Mouse (Mus musculus) CH12.LX (cell line): Measurements from ENCODE around the gene Dtx1. TPM values are rescaled to one million over a fixed set of nuclear protein-coding genes. Genes with fewer than 3 reads are reported as not detected.

Experiments
- DNase-seq: peaks from one replicate; pipeline ENCODE4 v3.0.0-alpha.2; 2013; ENCODE audit errors: extremely low read depth
- H3K27ac ChIP-seq: 2 replicates; pipeline ENCODE4 v1.5.1; 2012; ENCODE audit warnings: low read depth, mild to moderate bottlenecking, control low read depth, moderate library complexity; ENCODE audit not compliant: insufficient read depth
- H3K27me3 ChIP-seq: replicated peaks from 2 replicates; pipeline ENCODE3; 2012; ENCODE audit warnings: inconsistent platforms
- H3K36me3 ChIP-seq, 2 experiments: replicated peaks in 1 of 2; 2 replicates each; pipeline versions ENCODE3 to v1.6.1; 2012; ENCODE audit warnings: inconsistent platforms in 1 of 2, low read length in 1 of 2, mild to moderate bottlenecking in 1 of 2, mixed read lengths in 1 of 2, moderate library complexity in 1 of 2; ENCODE audit not compliant: control insufficient read depth in 1 of 2, insufficient read depth in 1 of 2
- H3K4me1 ChIP-seq, 2 experiments: 2 replicates each; pipeline ENCODE4 v1.6.1; 2012; ENCODE audit warnings: inconsistent platforms in 1 of 2, moderate library complexity in 1 of 2; ENCODE audit not compliant: insufficient read depth in 2 of 2, control insufficient read depth in 1 of 2
- H3K4me2 ChIP-seq: 2 replicates; pipeline ENCODE4 v1.6.1; 2012; ENCODE audit warnings: low read depth, mild to moderate bottlenecking, control low read depth; ENCODE audit not compliant: poor library complexity, insufficient read depth, severe bottlenecking
- H3K4me3 ChIP-seq, 3 experiments: fragments of 150-350 bp in 1 of 3; sonication (generic) in 1 of 3; replicated peaks in 1 of 3; 2 replicates each; pipeline versions ENCODE3 to v1.5.1; 2011 to 2012; ENCODE audit warnings: low read depth in 2 of 3, low read length in 2 of 3, mild to moderate bottlenecking in 2 of 3, moderate library complexity in 2 of 3, control low read depth in 1 of 3, improper control_type of control experiment in 1 of 3, inconsistent platforms in 1 of 3, mixed read lengths in 1 of 3; ENCODE audit not compliant: poor library complexity in 1 of 3
- H3K79me2 ChIP-seq: replicated peaks from 2 replicates; pipeline ENCODE4 v1.6.1; 2012; ENCODE audit warnings: mild to moderate bottlenecking, moderate library complexity; ENCODE audit not compliant: control insufficient read depth, poor library complexity, insufficient read depth, severe bottlenecking; ENCODE audit errors: extremely low read depth
- H3K9ac ChIP-seq: 2 replicates; pipeline ENCODE4 v1.6.1; 2012; ENCODE audit warnings: low read depth, mild to moderate bottlenecking, control low read depth, moderate library complexity; ENCODE audit not compliant: insufficient read depth
- H3K9me3 ChIP-seq: replicated peaks from 2 replicates; pipeline ENCODE3; 2012; ENCODE audit warnings: low read length, inconsistent platforms, mixed read lengths
- CHD1 ChIP-seq: IDR thresholded peaks from 2 replicates; pipeline ENCODE4 v1.6.1; 2012; ENCODE audit warnings: low read depth, low read length, improper control_type of control experiment, inconsistent platforms
- CHD2 ChIP-seq: IDR thresholded peaks from 2 replicates; pipeline ENCODE4 v1.6.1; 2011; ENCODE audit warnings: low read length, improper control_type of control experiment
- CTCF ChIP-seq, 2 experiments: IDR thresholded peaks in 1 of 2; conservative IDR thresholded peaks in 1 of 2; 2 replicates each; pipeline ENCODE4 v1.5.1; 2011 to 2012; ENCODE audit warnings: low read depth in 2 of 2, low read length in 2 of 2, improper control_type of control experiment in 1 of 2, inconsistent platforms in 1 of 2, mild to moderate bottlenecking in 1 of 2, moderate library complexity in 1 of 2
- E2F4 ChIP-seq: IDR thresholded peaks from 2 replicates; pipeline ENCODE4 v1.6.1; 2011; ENCODE audit warnings: low read depth, low read length, improper control_type of control experiment; ENCODE audit not compliant: insufficient replicate concordance
- EP300 ChIP-seq: IDR thresholded peaks from 2 replicates; pipeline ENCODE4 v1.6.1; 2011; ENCODE audit warnings: low read length, improper control_type of control experiment
- ETS1 ChIP-seq: conservative IDR thresholded peaks from 2 replicates; pipeline ENCODE4 v1.6.1; 2012; ENCODE audit warnings: low read depth, mild to moderate bottlenecking, inconsistent platforms, low read length, improper control_type of control experiment, moderate library complexity
- GABPA ChIP-seq: IDR thresholded peaks from 2 replicates; pipeline ENCODE4 v1.6.1; 2012; ENCODE audit warnings: low read depth, low read length, improper control_type of control experiment, inconsistent platforms; ENCODE audit not compliant: insufficient replicate concordance
- HCFC1 ChIP-seq: IDR thresholded peaks from 2 replicates; pipeline ENCODE4 v1.6.1; 2012; ENCODE audit warnings: low read depth, mild to moderate bottlenecking, inconsistent platforms, low read length, improper control_type of control experiment
- IRF4 ChIP-seq: IDR thresholded peaks from 2 replicates; pipeline ENCODE4 v1.6.1; 2014; ENCODE audit warnings: low read depth, mild to moderate bottlenecking, inconsistent platforms, low read length, improper control_type of control experiment
- JUN ChIP-seq: IDR thresholded peaks from 2 replicates; pipeline ENCODE4 v1.6.1; 2011; ENCODE audit warnings: low read depth, mild to moderate bottlenecking, low read length, improper control_type of control experiment, moderate library complexity; ENCODE audit not compliant: insufficient read depth
- JUND ChIP-seq: conservative IDR thresholded peaks from 2 replicates; pipeline ENCODE4 v1.6.1; 2011; ENCODE audit warnings: low read depth, low read length, improper control_type of control experiment
- MAFK ChIP-seq: IDR thresholded peaks from 2 replicates; pipeline ENCODE4 v1.6.1; 2011; ENCODE audit warnings: low read length, improper control_type of control experiment; ENCODE audit not compliant: insufficient replicate concordance
- MAX ChIP-seq: IDR thresholded peaks from 2 replicates; pipeline ENCODE4 v1.6.1; 2011; ENCODE audit warnings: low read length, improper control_type of control experiment
- MEF2A ChIP-seq: IDR thresholded peaks from 2 replicates; pipeline ENCODE4 v1.6.1; 2014; ENCODE audit warnings: low read depth, mild to moderate bottlenecking, inconsistent platforms, low read length, improper control_type of control experiment, borderline replicate concordance
- MXI1 ChIP-seq: IDR thresholded peaks from 2 replicates; pipeline ENCODE4 v1.6.1; 2011; ENCODE audit warnings: mild to moderate bottlenecking, low read depth, low read length, improper control_type of control experiment
- MYC ChIP-seq: IDR thresholded peaks from 2 replicates; pipeline ENCODE4 v1.6.1; 2011; ENCODE audit warnings: low read depth, mild to moderate bottlenecking, improper control_type of control experiment, low read length
- NELFE ChIP-seq: IDR thresholded peaks from 2 replicates; pipeline ENCODE4 v1.6.1; 2011; ENCODE audit warnings: low read depth, low read length, improper control_type of control experiment
- NRF1 ChIP-seq: IDR thresholded peaks from 2 replicates; pipeline ENCODE4 v1.6.1; 2014; ENCODE audit warnings: low read depth, mild to moderate bottlenecking, inconsistent platforms, low read length, improper control_type of control experiment, moderate library complexity
- PAX5 ChIP-seq: IDR thresholded peaks from 2 replicates; pipeline ENCODE4 v1.6.1; 2012; ENCODE audit warnings: low read length, inconsistent platforms, mixed read lengths
- POLR2A ChIP-seq: IDR thresholded peaks from 2 replicates; pipeline ENCODE4 v1.6.1; 2011; ENCODE audit warnings: low read depth, mild to moderate bottlenecking, improper control_type of control experiment, low read length
- POLR2AphosphoS2 ChIP-seq: IDR thresholded peaks from 2 replicates; pipeline ENCODE4 v1.6.1; 2011; ENCODE audit warnings: low read depth, low read length, improper control_type of control experiment
- RAD21 ChIP-seq: IDR thresholded peaks from 2 replicates; pipeline ENCODE4 v1.6.1; 2011; ENCODE audit warnings: low read depth, mild to moderate bottlenecking, low read length, improper control_type of control experiment, moderate library complexity
- SIN3A ChIP-seq: IDR thresholded peaks from 2 replicates; pipeline ENCODE4 v1.6.1; 2012; ENCODE audit warnings: low read length, improper control_type of control experiment, inconsistent platforms
- TBP ChIP-seq: conservative IDR thresholded peaks from 2 replicates; pipeline ENCODE4 v1.6.1; 2011; ENCODE audit warnings: low read depth, low read length, improper control_type of control experiment
- UBTF ChIP-seq: IDR thresholded peaks from 2 replicates; pipeline ENCODE4 v1.6.1; 2012; ENCODE audit warnings: low read depth, mild to moderate bottlenecking, inconsistent platforms, low read length, improper control_type of control experiment, moderate library complexity
- USF2 ChIP-seq: conservative IDR thresholded peaks from 2 replicates; pipeline ENCODE4 v1.6.1; 2011; ENCODE audit warnings: low read depth, low read length, improper control_type of control experiment
- ZKSCAN1 ChIP-seq: IDR thresholded peaks from 2 replicates; pipeline ENCODE4 v1.6.1; 2012; ENCODE audit warnings: low read depth, inconsistent platforms, low read length, improper control_type of control experiment, borderline replicate concordance
- ZMIZ1 ChIP-seq: IDR thresholded peaks from 2 replicates; pipeline ENCODE4 v1.6.1; 2012; ENCODE audit warnings: low read depth, mild to moderate bottlenecking, inconsistent platforms, low read length, improper control_type of control experiment
- dilution Hi-C: fragments of 300-500 bp; cut with MboI; formaldehyde crosslinking; loops from 2 replicates; pipeline ENCODE4 v1.14.3; 2020; ENCODE audit warnings: low sequenced_read_pairs; ENCODE audit not compliant: extremely low pct_unique_long_range_greater_than_20kb, extremely low pct_ligation_motif_present
- in situ Hi-C: fragments of 300-500 bp; cut with MboI; formaldehyde crosslinking; loops from 3 replicates; pipeline ENCODE4 v1.14.3; 2019; ENCODE audit warnings: low sequenced_read_pairs, low pct_ligation_motif_present, low pct_unique_long_range_greater_than_20kb, mixed read lengths
- polyA plus RNA-seq: library from polyadenylated mRNA; unstranded; fragments of >175 nt; gene quantifications from 2 replicates; pipeline ENCODE4 v1.2.1, GENCODE M21; 2012; ENCODE audit warnings: low read depth; ENCODE audit not compliant: insufficient read length
- total RNA-seq, 2 experiments: library from RNA; depleted of rRNA; stranded (reverse); fragments of 300-350 nt in 1 of 2; fragments of >200 nt in 1 of 2; gene quantifications; 2 replicates each; pipeline ENCODE4 v1.2.3; 2012 to 2014

Gene Dtx1
- total and polyA plus RNA-seq, 3 experiments = 0.98 to 3.9 (median 2.1) TPM

- dilution Hi-C loops (no loop called here), in situ Hi-C loops (no loop called here)
- H3K4me3 ChIP-seq = peak overlapping the region; percentile 83 to 93 (median 88)
- peak overlapping the region; percentile 36 for H3K27ac ChIP-seq
- peaks cover 24 to 61% of the 10 kb centered on the region in 2 experiments for H3K4me1 ChIP-seq
- peak overlapping the region; percentile 82 for H3K4me2 ChIP-seq
- TF ChIP-seq MXI1 (peak; percentile 93; the same call in 1 of the 2 replicates), MYC (0 out of 2 replicates have a peak, but pooled peaks have one; percentile 44), JUND (no peak), MAX (no peak), IRF4 (no peak), CTCF (conservative IDR thresholded peaks at IDR 0.05 in 1 of 2, IDR thresholded peaks at IDR 0.05 in 1 of 2; ENCODE audit: low read depth in 2 of 2, low read length in 2 of 2) (peak in 1 of 2 experiments; percentile 16; a peak in 1 of 4 replicates), RAD21 (peak; percentile 5), SIN3A (peak; percentile 19; the same call in 1 of the 2 replicates)
- no peaks in the 10 kb centered on the region for H3K79me2 ChIP-seq
- H3K9me3 ChIP-seq = no peaks in the 10 kb centered on the region
- DNase-seq = no peak
- no peaks in the 10 kb centered on the region for H3K27me3 ChIP-seq
- peaks cover 0 to 17% of the 10 kb centered on the region in 2 experiments for H3K36me3 ChIP-seq
- peak overlapping the region; percentile 75 for H3K9ac ChIP-seq
These were observed 62.3 kb downstream of the Dtx1 start for GRCm38 (mm10) chr5:120649374-120649933.

DNA sequence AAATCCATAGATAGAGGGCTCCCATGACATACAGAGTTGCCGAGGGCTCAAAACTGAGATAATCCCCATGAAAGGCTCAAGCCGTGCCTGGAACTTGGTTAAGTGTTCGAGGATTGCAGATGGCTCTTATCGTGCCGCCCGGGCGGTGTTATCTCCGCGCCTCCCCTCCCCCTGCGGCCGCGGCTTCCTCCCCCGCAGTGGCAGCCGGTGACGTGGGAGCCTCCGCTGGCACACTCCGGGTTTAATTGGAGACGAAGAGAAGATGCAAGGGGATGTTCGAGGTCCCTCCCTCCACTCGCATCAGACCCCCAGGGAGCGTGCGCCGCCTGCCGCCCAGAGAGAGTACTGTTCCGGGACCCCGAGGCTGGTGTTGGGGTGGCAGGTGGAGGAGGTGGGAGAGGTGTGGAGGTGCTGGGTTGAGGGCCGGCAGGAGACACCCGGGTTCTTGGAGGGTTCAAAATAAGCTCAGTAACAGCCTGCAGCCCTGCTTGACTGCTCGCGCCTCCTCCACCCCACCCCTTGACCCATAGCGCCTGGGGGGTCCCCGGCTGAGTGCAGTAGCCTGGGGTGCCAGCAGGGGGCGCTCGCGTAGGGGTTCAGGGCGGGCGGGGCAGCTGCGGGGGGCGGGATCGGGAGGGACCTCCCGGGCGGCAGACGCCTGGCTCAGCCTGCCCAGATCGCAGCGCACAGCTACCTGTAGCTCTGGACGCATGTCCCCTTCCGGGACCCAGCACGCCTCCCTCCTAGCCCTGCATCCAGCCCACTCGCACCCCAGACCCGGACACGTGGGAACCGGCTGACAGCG is 63.0 kb downstream of the Dtx1 start, which contains the start of gene Rasal1:
Gene Rasal1, plus strand, starts transcription at position 244 of the 805 bp plus-strand sequence.
- no peaks in the 10 kb centered on the region for H3K27me3 ChIP-seq
- H3K9ac ChIP-seq = peak within 1 kb of the TSS; percentile 75
- in situ Hi-C loops (no loop called here), dilution Hi-C loops (no loop called here)
- H3K36me3 ChIP-seq = peaks cover 0 to 13% of the 10 kb centered on the region in 2 experiments
- no peaks in the 10 kb centered on the region for H3K9me3 ChIP-seq
- H3K4me2 ChIP-seq = peak within 1 kb of the TSS; percentile 82
- H3K79me2 ChIP-seq = no peaks in the 10 kb centered on the region
- peaks cover 31 to 65% of the 10 kb centered on the region in 2 experiments for H3K4me1 ChIP-seq
- peak within 1 kb of the TSS; percentile 83 to 93 (median 88) for H3K4me3 ChIP-seq
- DNase-seq = peak; percentile 90
- peak within 1 kb of the TSS; percentile 36 for H3K27ac ChIP-seq
- TF ChIP-seq CHD2 (peak; percentile 82), EP300 (no peak), JUND (no peak), JUN (no peak), HCFC1 (no peak; the same call in 1 of the 2 replicates), SIN3A (peak; percentile 14; the same call in 1 of the 2 replicates), E2F4 (no peak), POLR2AphosphoS2 (no peak), POLR2A (peak; percentile 52), USF2 (no peak), NELFE (0 out of 2 replicates have a peak, but pooled peaks have one; percentile 29), MXI1 (no peak), NRF1 (peak; percentile 46; the same call in 1 of the 2 replicates), CHD1 (no peak), CTCF (conservative IDR thresholded peaks at IDR 0.05 in 1 of 2, IDR thresholded peaks at IDR 0.05 in 1 of 2; ENCODE audit: low read depth in 2 of 2, low read length in 2 of 2) (peak; percentile 28 to 88), MAFK (0 out of 2 replicates have a peak, but pooled peaks have one; percentile 25), RAD21 (peak; percentile 57), UBTF (no peak), GABPA (no peak), MAX (peak; percentile 61; the same call in 1 of the 2 replicates), MEF2A (peak; percentile 70), ZMIZ1 (no peak), MYC (no peak), PAX5 (no peak), TBP (no peak), ZKSCAN1 (no peak), ETS1 (0 out of 2 replicates have a peak, but pooled peaks have one; percentile 10)
